Mouse (Mus musculus): ENCODE data around the gene Gm4353. TPM values are rescaled to one million over a fixed set of nuclear protein-coding genes. Genes with fewer than 3 reads are reported as not detected.
A peak's percentile ranks its signal among the peaks of the same experiment; 100 is the strongest.

Gene Gm4353
- polyA plus RNA-seq, 1 experiment: 0.86 TPM

- TF ChIP-seq CTCF (conservative IDR thresholded peaks at IDR 0.05; ENCODE audit: insufficient read depth, insufficient read length, low read depth, low read length) (no peak), POLR2A (IDR thresholded peaks at IDR 0.05; ENCODE audit: low read depth, low read length) (no peak)
- H3K4me3 ChIP-seq (ENCODE audit: insufficient read depth, low read depth, low read length): no peak overlapping the region
- H3K27ac ChIP-seq (ENCODE audit: insufficient read depth, low read depth, low read length): no peak overlapping the region
- no peaks in the 10 kb centered on the region for H3K36me3 ChIP-seq (ENCODE audit: control insufficient read depth, insufficient read depth, low read length)
- H3K27me3 ChIP-seq (replicated peaks; ENCODE audit: control insufficient read depth, insufficient read depth, low read length): no peaks in the 10 kb centered on the region
- no peaks in the 10 kb centered on the region for H3K4me1 ChIP-seq (ENCODE audit: control insufficient read depth, insufficient read depth, low read length)
- WGBS: 31% methylated on average over 15 of the region's 15 CpGs
- DNase-seq: no peak
Observed at GRCm38 (mm10) chr7:116040470-116041019, 43.9 kb downstream of the Gm4353 start.

- TF ChIP-seq POLR2A (IDR thresholded peaks at IDR 0.05; ENCODE audit: low read depth, low read length) (no peak), CTCF (conservative IDR thresholded peaks at IDR 0.05; ENCODE audit: insufficient read depth, insufficient read length, low read depth, low read length) (peak; percentile 91)
- Histone ChIP-seq H3K27me3 (replicated peaks; ENCODE audit: control insufficient read depth, insufficient read depth, low read length) (no peaks in the 10 kb centered on the region), H3K27ac (ENCODE audit: insufficient read depth, low read depth, low read length) (no peak overlapping the region), H3K36me3 (ENCODE audit: control insufficient read depth, insufficient read depth, low read length) (no peaks in the 10 kb centered on the region), H3K4me3 (ENCODE audit: insufficient read depth, low read depth, low read length) (peak overlapping the region; percentile 55), H3K4me1 (ENCODE audit: control insufficient read depth, insufficient read depth, low read length) (no peaks in the 10 kb centered on the region)
- under 1% methylated on average over 48 of the region's 48 CpGs for WGBS
- DNase-seq: peak; percentile 89
Observed at GRCm38 (mm10) chr7:116039538-116040466, 44.6 kb downstream of the Gm4353 start.

GRCm38 (mm10) chr7:116039196-116039537 is 45.3 kb downstream of the Gm4353 start, which contains the start of gene 1110004F10Rik:
TSS of gene 1110004F10Rik (plus strand) at chr7:116039397.
- TF ChIP-seq POLR2A (IDR thresholded peaks at IDR 0.05; ENCODE audit: low read depth, low read length) (no peak), CTCF (conservative IDR thresholded peaks at IDR 0.05; ENCODE audit: insufficient read depth, insufficient read length, low read depth, low read length) (no peak)
- 12% methylated on average over 11 of the region's 11 CpGs for WGBS
- no peak within 1 kb of the TSS for H3K27ac ChIP-seq (ENCODE audit: insufficient read depth, low read depth, low read length)
- H3K4me1 ChIP-seq (ENCODE audit: control insufficient read depth, insufficient read depth, low read length): no peaks in the 10 kb centered on the region
- no peak for DNase-seq
- H3K36me3 ChIP-seq (ENCODE audit: control insufficient read depth, insufficient read depth, low read length): no peaks in the 10 kb centered on the region
- no peaks in the 10 kb centered on the region for H3K27me3 ChIP-seq (replicated peaks; ENCODE audit: control insufficient read depth, insufficient read depth, low read length)
- H3K4me3 ChIP-seq (ENCODE audit: insufficient read depth, low read depth, low read length): peak within 1 kb of the TSS; percentile 55

- Histone ChIP-seq H3K4me1 (ENCODE audit: control insufficient read depth, insufficient read depth, low read length) (no peaks in the 10 kb centered on the region), H3K4me3 (ENCODE audit: insufficient read depth, low read depth, low read length) (peak within 1 kb of the TSS; percentile 55), H3K27ac (ENCODE audit: insufficient read depth, low read depth, low read length) (no peak within 1 kb of the TSS), H3K27me3 (replicated peaks; ENCODE audit: control insufficient read depth, insufficient read depth, low read length) (no peaks in the 10 kb centered on the region), H3K36me3 (ENCODE audit: control insufficient read depth, insufficient read depth, low read length) (no peaks in the 10 kb centered on the region)
- peak; percentile 4 for DNase-seq
- 14% methylated on average over 11 of the region's 11 CpGs for WGBS
- TF ChIP-seq POLR2A (IDR thresholded peaks at IDR 0.05; ENCODE audit: low read depth, low read length) (no peak), CTCF (conservative IDR thresholded peaks at IDR 0.05; ENCODE audit: insufficient read depth, insufficient read length, low read depth, low read length) (no peak)
Observed at GRCm38 (mm10) chr7:116038511-116038910, 45.9 kb downstream of the Gm4353 start, which contains the start of gene Sox6. TSS of gene Sox6 (minus strand) at chr7:116038796.

- H3K36me3 ChIP-seq (ENCODE audit: control insufficient read depth, insufficient read depth, low read length): no peaks in the 10 kb centered on the region
- 19% methylated on average over 13 of the region's 13 CpGs for WGBS
- no peaks in the 10 kb centered on the region for H3K27me3 ChIP-seq (replicated peaks; ENCODE audit: control insufficient read depth, insufficient read depth, low read length)
- TF ChIP-seq POLR2A (IDR thresholded peaks at IDR 0.05; ENCODE audit: low read depth, low read length) (no peak), CTCF (conservative IDR thresholded peaks at IDR 0.05; ENCODE audit: insufficient read depth, insufficient read length, low read depth, low read length) (no peak)
- H3K4me1 ChIP-seq (ENCODE audit: control insufficient read depth, insufficient read depth, low read length): no peaks in the 10 kb centered on the region
- no peak overlapping the region for H3K4me3 ChIP-seq (ENCODE audit: insufficient read depth, low read depth, low read length)
- peak; percentile 2 for DNase-seq
- no peak overlapping the region for H3K27ac ChIP-seq (ENCODE audit: insufficient read depth, low read depth, low read length)
Observed at GRCm38 (mm10) chr7:116038024-116038423, 46.4 kb downstream of the Gm4353 start.

- Histone ChIP-seq H3K36me3 (ENCODE audit: control insufficient read depth, insufficient read depth, low read length) (no peaks in the 10 kb centered on the region), H3K4me1 (ENCODE audit: control insufficient read depth, insufficient read depth, low read length) (no peaks in the 10 kb centered on the region), H3K27me3 (replicated peaks; ENCODE audit: control insufficient read depth, insufficient read depth, low read length) (no peaks in the 10 kb centered on the region), H3K27ac (ENCODE audit: insufficient read depth, low read depth, low read length) (no peak overlapping the region), H3K4me3 (ENCODE audit: insufficient read depth, low read depth, low read length) (no peak overlapping the region)
- no peak for TF ChIP-seq POLR2A (IDR thresholded peaks at IDR 0.05; ENCODE audit: low read depth, low read length)
- no peak for TF ChIP-seq CTCF (conservative IDR thresholded peaks at IDR 0.05; ENCODE audit: insufficient read depth, insufficient read length, low read depth, low read length)
- WGBS: 61% methylated on average over 18 of the region's 18 CpGs
- DNase-seq: peak; percentile 19
Observed at GRCm38 (mm10) chr7:116036591-116037555, 47.6 kb downstream of the Gm4353 start.
